9 mouse cellular contexts compared by ENCODE assay signal in genomic region chr1:136951946-136952531, GRCm38 (mm10). TPM values are rescaled to one million over a fixed set of nuclear protein-coding genes. Genes with fewer than 3 reads are reported as not detected.
DNase-seq lines count a peak whose midpoint lies in the region; ATAC-seq and TF ChIP-seq lines count a peak whose summit lies in the region.
"Had no signal": no experiment of that assay in that cellular context is flagged by ENCODE, and none has a peak within 500 bp of the region (broad histone marks: within the 10 kb centered on the region; RNA-seq: fewer than 3 reads in every experiment).

No protein-coding gene starts in this region.

- no peak overlapping the region for H3K9ac ChIP-seq in kidney, embryonic 15.5 days
- no peak overlapping the region for H3K9ac ChIP-seq in embryonic facial prominence, embryonic 15.5 days
- H3K9ac ChIP-seq in intestine, postnatal 0 days (ENCODE audit: low read depth, low read length), result peak overlapping the region; percentile 42; the same call in 1 of the 2 replicates
- H3K9ac ChIP-seq in neural tube, embryonic 11.5 days (ENCODE audit: low read length), result no peak overlapping the region

- ATAC-seq in kidney, embryonic 15.5 days (replicated peaks; ENCODE audit: low FRiP score), result no peak
- ATAC-seq in embryonic facial prominence, embryonic 15.5 days (ENCODE audit: insufficient number of reproducible peaks, low FRiP score, low TSS enrichment, low read depth), result no peak
- ATAC-seq in intestine, postnatal 0 days, result no peak
- no peak for ATAC-seq in neural tube, embryonic 11.5 days (ENCODE audit: insufficient read depth, low FRiP score, low TSS enrichment)

- peaks cover 100% of the 10 kb centered on the region for H3K27me3 ChIP-seq in kidney, embryonic 15.5 days
- H3K27me3 ChIP-seq in embryonic facial prominence, embryonic 15.5 days, result peaks cover 92% of the 10 kb centered on the region
- H3K27me3 ChIP-seq in intestine, postnatal 0 days (replicated peaks; ENCODE audit: control insufficient read depth, insufficient read depth, low read length), result 0 out of 2 replicates have a peak, but pooled peaks cover 21% of the 10 kb centered on the region
- H3K27me3 ChIP-seq in neural tube, embryonic 11.5 days (ENCODE audit: control insufficient read depth, insufficient read depth, low read length), result peaks cover 85% of the 10 kb centered on the region

- peaks cover 40% of the 10 kb centered on the region for H3K4me1 ChIP-seq in kidney, embryonic 15.5 days
- H3K4me1 ChIP-seq in embryonic facial prominence, embryonic 15.5 days, result peaks cover 41% of the 10 kb centered on the region
- peaks cover 3% of the 10 kb centered on the region for H3K4me1 ChIP-seq in intestine, postnatal 0 days (replicated peaks; ENCODE audit: control insufficient read depth, insufficient read depth, low read length)
- H3K4me1 ChIP-seq in neural tube, embryonic 11.5 days (ENCODE audit: control insufficient read depth, insufficient read depth, low read length), result peaks cover 19% of the 10 kb centered on the region

- TF ChIP-seq CTCF in intestine, postnatal 0 days (IDR thresholded peaks at IDR 0.05; ENCODE audit: low read depth), result no peak

- DNase-seq in kidney, postnatal 10 days, result no peak
- peak; percentile 26 for DNase-seq in neural tube, embryonic 11.5 days (ENCODE audit: low spot score)
- no peak for DNase-seq in cerebellum, postnatal 25 days
- DNase-seq in layer of hippocampus, adult 9-10 months (ENCODE audit: low spot score), result no peak
- no peak for DNase-seq in retina, embryonic 14.5 days (ENCODE audit: low spot score)
- DNase-seq: thymus, adult 18-20 months had no signal

- no peak overlapping the region for H3K27ac ChIP-seq in kidney, embryonic 15.5 days
- H3K27ac ChIP-seq in embryonic facial prominence, embryonic 15.5 days (replicated peaks), result no peak overlapping the region
- H3K27ac ChIP-seq in intestine, postnatal 0 days (ENCODE audit: low read depth, low read length), result 0 out of 2 replicates have a peak overlapping the region, but pooled peaks have one; percentile 41
- no peak overlapping the region for H3K27ac ChIP-seq in neural tube, embryonic 11.5 days (ENCODE audit: low read depth, low read length)

- H3K9me3 ChIP-seq in kidney, embryonic 15.5 days (replicated peaks), result no peaks in the 10 kb centered on the region; the same call in 1 of the 2 replicates
- no peaks in the 10 kb centered on the region for H3K9me3 ChIP-seq in embryonic facial prominence, embryonic 15.5 days (replicated peaks)
- H3K9me3 ChIP-seq in intestine, postnatal 0 days (ENCODE audit: control insufficient read depth), result no peaks in the 10 kb centered on the region
- H3K9me3 ChIP-seq in neural tube, embryonic 11.5 days (ENCODE audit: control insufficient read depth, low read length), result no peaks in the 10 kb centered on the region

- peak overlapping the region; percentile 60 for H3K4me2 ChIP-seq in kidney, embryonic 15.5 days
- H3K4me2 ChIP-seq in embryonic facial prominence, embryonic 15.5 days (replicated peaks), result peak overlapping the region; percentile 62
- H3K4me2 ChIP-seq in intestine, postnatal 0 days (replicated peaks; ENCODE audit: low read depth), result peak overlapping the region; percentile 85
- peak overlapping the region; percentile 60 for H3K4me2 ChIP-seq in neural tube, embryonic 11.5 days (ENCODE audit: low read depth)

- H3K36me3 ChIP-seq in kidney, embryonic 15.5 days, result no peaks in the 10 kb centered on the region
- H3K36me3 ChIP-seq in embryonic facial prominence, embryonic 15.5 days, result no peaks in the 10 kb centered on the region
- no peaks in the 10 kb centered on the region for H3K36me3 ChIP-seq in intestine, postnatal 0 days (ENCODE audit: control insufficient read depth, insufficient read depth)
- H3K36me3 ChIP-seq in neural tube, embryonic 11.5 days (ENCODE audit: control insufficient read depth, insufficient read depth, low read length), result no peaks in the 10 kb centered on the region

- H3K4me3 ChIP-seq in kidney, embryonic 15.5 days (replicated peaks), result peak overlapping the region; percentile 42
- peak overlapping the region; percentile 36 for H3K4me3 ChIP-seq in embryonic facial prominence, embryonic 15.5 days (replicated peaks)
- H3K4me3 ChIP-seq in intestine, postnatal 0 days (ENCODE audit: low read depth, low read length), result peak overlapping the region; percentile 48
- H3K4me3 ChIP-seq in neural tube, embryonic 11.5 days (ENCODE audit: low read depth, low read length), result no peak overlapping the region; the same call in 1 of the 2 replicates

- 4% methylated on average over 20 of the region's 21 CpGs for WGBS in kidney, embryonic 15.5 days
- 4% methylated on average over 21 of the region's 21 CpGs for WGBS in embryonic facial prominence, embryonic 15.5 days
- WGBS in intestine, postnatal 0 days, result 11% methylated on average over 18 of the region's 21 CpGs
- 1% methylated on average over 18 of the region's 21 CpGs for whole genome bisulfite sequencing in neural tube, embryonic 11.5 days

RNA-seq across cellular contexts. Expression of gene Nr5a2, which starts 8.2 kb away (rescaled TPM):
- 0.75 and 0.86 TPM in 2 replicates for polyA plus RNA-seq in kidney, embryonic 15.5 days (2015; fragmentation: Nextera tagmentation; extraction: Ambion mirVana)
- 0.63 and 1.1 TPM in 2 replicates for polyA plus RNA-seq in embryonic facial prominence, embryonic 15.5 days (2015; fragmentation: Nextera tagmentation; extraction: Ambion mirVana)
- polyA plus RNA-seq in intestine, postnatal 0 days (2015; fragmentation: Nextera tagmentation; extraction: Ambion mirVana), result 3.9 and 4.9 TPM in 2 replicates
- polyA plus RNA-seq in neural tube, embryonic 11.5 days (2014; fragmentation: Nextera tagmentation; extraction: Ambion mirVana), result 0.57 and 0.76 TPM in 2 replicates
